ENCODE assay signal across 15 mouse cellular contexts in the genomic region with DNA sequence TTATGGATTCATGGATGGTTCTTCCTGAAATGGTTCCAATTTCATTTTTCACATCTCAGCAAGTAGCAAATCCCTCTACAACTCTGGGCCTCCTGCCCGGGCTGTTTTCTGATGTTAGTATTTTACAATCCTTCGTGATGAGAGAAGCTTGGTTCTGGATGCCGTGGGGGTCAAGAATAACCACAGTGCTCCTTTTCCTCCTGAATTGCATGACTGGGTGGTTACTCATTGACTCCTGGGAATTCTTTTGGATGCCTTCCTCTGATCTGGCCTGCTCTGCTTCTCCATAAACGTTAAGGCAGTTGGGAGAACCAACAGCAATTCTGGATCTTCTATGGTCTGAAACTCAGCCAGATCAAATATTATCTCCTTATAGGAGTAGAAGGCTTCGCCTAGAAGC. TPM values are rescaled to one million over a fixed set of nuclear protein-coding genes. Genes with fewer than 3 reads are reported as not detected.
DNase-seq lines count a peak whose midpoint lies in the region; ATAC-seq and TF ChIP-seq lines count a peak whose summit lies in the region.
"Had no signal": no experiment of that assay in that cellular context is flagged by ENCODE, and none has a peak within 500 bp of the region (broad histone marks: within the 10 kb centered on the region; RNA-seq: fewer than 3 reads in every experiment).

No protein-coding gene starts in this region.

- DNase-seq in hindbrain, embryonic 10.5 days (ENCODE audit: low spot score) = no peak
- peak; percentile 97 for DNase-seq in fibroblast of lung, adult 2 months (ENCODE audit: low read depth)
- DNase-seq in kidney, adult 2 months = peak; percentile 92
- no peak for DNase-seq in lung, postnatal 4 days
- DNase-seq in thymus, adult 2 months = no peak
- no peak for DNase-seq in embryo, embryonic 10 days (ENCODE audit: low spot score)
- DNase-seq: adrenal gland, postnatal 10 days; lung, postnatal 36 days; thymus, postnatal 36 days had no signal

- no peak for TF ChIP-seq CTCF in kidney, adult 2 months (conservative IDR thresholded peaks at IDR 0.05; ENCODE audit: insufficient read depth, insufficient read length, low read depth, low read length)
- TF ChIP-seq CTCF in thymus, adult 2 months (IDR thresholded peaks at IDR 0.05; ENCODE audit: borderline replicate concordance, control insufficient read depth, extremely low read depth, insufficient read depth, low read length, poor library complexity) = no peak

- peak overlapping the region; percentile 73; the same call in 1 of the 2 replicates for H3K27ac ChIP-seq in hindbrain, embryonic 13.5 days
- no peak overlapping the region for H3K27ac ChIP-seq in hindbrain, embryonic 10.5 days
- H3K27ac ChIP-seq in kidney, adult 2 months (ENCODE audit: insufficient read depth, low read depth, low read length) = peak overlapping the region; percentile 81
- no peak overlapping the region for H3K27ac ChIP-seq in thymus, adult 2 months (ENCODE audit: control insufficient read depth, insufficient read depth, low read length)
- H3K27ac ChIP-seq: forebrain, embryonic 10.5 days; liver, embryonic 15.5 days had no signal

- H3K4me3 ChIP-seq in hindbrain, embryonic 13.5 days = no peak overlapping the region
- H3K4me3 ChIP-seq in hindbrain, embryonic 10.5 days = no peak overlapping the region
- no peak overlapping the region for H3K4me3 ChIP-seq in kidney, adult 2 months (ENCODE audit: insufficient read depth, low read depth, low read length)
- no peak overlapping the region for H3K4me3 ChIP-seq in myocyte
- H3K4me3 ChIP-seq in thymus, adult 2 months (ENCODE audit: control insufficient read depth, insufficient read depth, low read length) = no peak overlapping the region
- H3K4me3 ChIP-seq: forebrain, embryonic 10.5 days; liver, embryonic 15.5 days had no signal

- H3K4me1 ChIP-seq in hindbrain, embryonic 13.5 days (replicated peaks) = peaks cover 23% of the 10 kb centered on the region
- H3K4me1 ChIP-seq in hindbrain, embryonic 10.5 days (replicated peaks) = peaks cover 6% of the 10 kb centered on the region; the same call in 1 of the 2 replicates
- peaks cover 49% of the 10 kb centered on the region for H3K4me1 ChIP-seq in kidney, adult 2 months (ENCODE audit: control insufficient read depth, insufficient read depth, low read length)
- no peaks in the 10 kb centered on the region for H3K4me1 ChIP-seq in thymus, adult 2 months (replicated peaks; ENCODE audit: control insufficient read depth, insufficient read depth, low read length)
- H3K4me1 ChIP-seq: liver, embryonic 15.5 days had no signal

- H3ac ChIP-seq in myocyte (ENCODE audit: control insufficient read depth, insufficient read length) = no peak overlapping the region

- no peak overlapping the region for H3K4me2 ChIP-seq in hindbrain, embryonic 13.5 days
- H3K4me2 ChIP-seq in myocyte (ENCODE audit: low read depth) = peak overlapping the region; percentile 19
- H3K4me2 ChIP-seq: liver, embryonic 15.5 days had no signal

- TF ChIP-seq POLR2A in kidney, adult 2 months (IDR thresholded peaks at IDR 0.05; ENCODE audit: low read depth, low read length) = no peak
- TF ChIP-seq POLR2A in myocyte (IDR thresholded peaks at IDR 0.05; ENCODE audit: insufficient read length, low read depth) = no peak
- no peak for TF ChIP-seq POLR2A in thymus, adult 2 months (IDR thresholded peaks at IDR 0.05; ENCODE audit: control insufficient read depth, extremely low read depth, insufficient read depth, low read length, poor library complexity)

- no peaks in the 10 kb centered on the region for H3K27me3 ChIP-seq in hindbrain, embryonic 13.5 days
- H3K27me3 ChIP-seq in hindbrain, embryonic 10.5 days (ENCODE audit: insufficient read depth, poor library complexity, severe bottlenecking) = no peaks in the 10 kb centered on the region
- no peaks in the 10 kb centered on the region for H3K27me3 ChIP-seq in kidney, adult 2 months (replicated peaks; ENCODE audit: control insufficient read depth, insufficient read depth, low read length)
- no peaks in the 10 kb centered on the region for H3K27me3 ChIP-seq in myocyte (ENCODE audit: control insufficient read depth, insufficient read depth, insufficient read length)
- no peaks in the 10 kb centered on the region for H3K27me3 ChIP-seq in thymus, adult 2 months (ENCODE audit: control insufficient read depth, insufficient read depth, low read length)
- H3K27me3 ChIP-seq: liver, embryonic 15.5 days had no signal

- H3K36me3 ChIP-seq in hindbrain, embryonic 13.5 days = no peaks in the 10 kb centered on the region
- no peaks in the 10 kb centered on the region for H3K36me3 ChIP-seq in hindbrain, embryonic 10.5 days
- H3K36me3 ChIP-seq in kidney, adult 2 months (ENCODE audit: control insufficient read depth, insufficient read depth, low read length) = peaks cover 2% of the 10 kb centered on the region; the same call in 1 of the 2 replicates
- no peaks in the 10 kb centered on the region for H3K36me3 ChIP-seq in myocyte (ENCODE audit: control insufficient read depth, insufficient read depth)
- no peaks in the 10 kb centered on the region for H3K36me3 ChIP-seq in thymus, adult 2 months (ENCODE audit: control insufficient read depth, insufficient read depth, low read length)
- H3K36me3 ChIP-seq: forebrain, embryonic 10.5 days; liver, embryonic 15.5 days had no signal

- H3K9me3 ChIP-seq in hindbrain, embryonic 13.5 days = no peaks in the 10 kb centered on the region
- H3K9me3 ChIP-seq in hindbrain, embryonic 10.5 days = no peaks in the 10 kb centered on the region
- H3K9me3 ChIP-seq: forebrain, embryonic 10.5 days; liver, embryonic 15.5 days had no signal

- no peaks in the 10 kb centered on the region for H3K79me2 ChIP-seq in myocyte (ENCODE audit: control insufficient read depth, insufficient read depth)

- no peak overlapping the region for H3K9ac ChIP-seq in hindbrain, embryonic 13.5 days
- H3K9ac ChIP-seq: liver, embryonic 15.5 days had no signal

- no peak for ATAC-seq in hindbrain, embryonic 13.5 days (ENCODE audit: low FRiP score)
- ATAC-seq: CD4-positive, CD25-positive, alpha-beta regulatory T cell, adult 4 months; midbrain, embryonic 16.5 days had no signal

- 79% methylated on average over 5 of the region's 5 CpGs for WGBS in hindbrain, embryonic 13.5 days
- WGBS in hindbrain, embryonic 10.5 days = 84% methylated on average over 5 of the region's 5 CpGs
- 18% methylated on average over 5 of the region's 5 CpGs for WGBS in kidney, adult 2 months
- 90% methylated on average over 5 of the region's 5 CpGs for WGBS in thymus, adult 2 months

TF ChIP-seq in myocyte, 11 proteins besides CTCF, POLR2A, EP300 and RAD21:
- 0 out of 2 replicates have a peak, but pooled peaks have one; percentile 24 for TF ChIP-seq CEBPB (IDR thresholded peaks at IDR 0.05; ENCODE audit: insufficient read depth, poor library complexity, severe bottlenecking)
- TF ChIP-seq MYOD1 (IDR thresholded peaks at IDR 0.05; ENCODE audit: control insufficient read depth in 1 of 3, insufficient read length in 2 of 3, low read depth in 2 of 3) = no peak
- TF ChIP-seq MAX (IDR thresholded peaks at IDR 0.05; ENCODE audit: low read depth) = no peak
- TF ChIP-seq POLR2AphosphoS2 (IDR thresholded peaks at IDR 0.05; ENCODE audit: insufficient read length, low read depth) = no peak
- no peak for TF ChIP-seq TCF3 (IDR thresholded peaks at IDR 0.05; ENCODE audit: insufficient read length, low read depth)
TF ChIP-seq in myocyte: peak in this region for 1.

RNA-seq across cellular contexts. Expression of a gene that starts 22.2 kb away (rescaled TPM):
- polyA plus RNA-seq in hindbrain, embryonic 13.5 days (2015; fragmentation: Nextera tagmentation; extraction: Ambion mirVana) = 32.9 and 41.1 TPM in 2 replicates
- 10.2 and 23.7 TPM in 2 replicates for polyA plus RNA-seq in hindbrain, embryonic 10.5 days (2016; fragmentation: Nextera tagmentation; extraction: Ambion mirVana)
- 74.3 and 77.6 TPM in 2 replicates for polyA plus RNA-seq in kidney, adult 2 months (2012; rRNA removed)
- polyA plus RNA-seq in myocyte (2012; fragmentation: generic; extraction: Trizol) = not detected
- 0.08 and 0.14 TPM in 2 replicates for polyA plus RNA-seq in thymus, adult 2 months (2012; rRNA removed)
- polyA plus RNA-seq: CD4-positive, CD25-positive, alpha-beta regulatory T cell, adult 4 months had no signal

Comparison
In these comparisons a context has a peak if more than half of its experiments do, and no peak if none do; other contexts are left out.
1. H3K27ac ChIP-seq: peak in hindbrain, embryonic 13.5 days (single experiment) and kidney, adult 2 months (single experiment); none in hindbrain, embryonic 10.5 days (single experiment) and thymus, adult 2 months (single experiment).
2. DNase-seq: peak in fibroblast of lung, adult 2 months (single experiment) and kidney, adult 2 months (single experiment); none in hindbrain, embryonic 10.5 days (single experiment), lung, postnatal 4 days (0 of 2), thymus, adult 2 months (single experiment) and embryo, embryonic 10 days (single experiment).